Mouse (Mus musculus) mesoderm, embryonic 11.5 days (tissue): Measurements from ENCODE around the gene Nr4a2.

Experiments used
- DNase-seq: peaks from one replicate; pipeline ENCODE4 v3.0.0-alpha.2; 2012; ENCODE audit warnings: low read depth, low spot score

Gene Nr4a2

DNA sequence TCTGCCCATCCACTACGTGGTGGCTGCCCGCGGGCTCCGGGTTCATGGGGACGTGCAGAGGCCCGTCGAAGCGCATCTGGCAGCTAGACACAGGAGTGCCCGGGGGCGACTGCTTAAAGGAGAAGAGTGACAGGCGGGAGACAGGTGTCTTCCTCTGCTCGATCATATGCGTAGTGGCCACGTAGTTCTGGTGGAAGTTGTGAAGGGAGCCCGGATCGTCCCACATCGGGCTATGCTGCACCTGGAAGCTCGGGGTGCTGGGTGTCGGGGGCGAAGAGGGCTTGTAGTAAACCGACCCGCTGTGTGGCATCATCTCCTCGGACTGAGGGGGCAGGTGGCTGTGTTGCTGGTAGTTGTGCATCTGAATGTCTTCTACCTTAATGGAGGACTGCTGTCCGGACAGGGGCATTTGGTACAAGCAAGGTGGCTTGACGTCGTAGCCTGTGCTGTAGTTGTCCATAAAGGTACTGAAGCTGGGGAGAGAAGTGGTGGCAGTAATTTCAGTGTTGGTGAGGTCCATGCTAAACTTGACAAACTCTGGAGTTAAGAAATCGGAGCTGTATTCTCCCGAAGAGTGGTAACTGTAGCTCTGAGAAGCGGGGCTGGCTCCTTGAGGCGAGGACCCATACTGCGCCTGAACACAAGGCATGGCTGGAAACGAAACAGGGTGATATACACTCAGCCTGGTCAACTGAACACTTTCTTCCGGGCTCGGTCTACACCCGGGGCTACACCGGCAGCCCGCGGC lies 11.8 kb downstream of the Nr4a2 start:
- DNase-seq = no peak

DNA sequence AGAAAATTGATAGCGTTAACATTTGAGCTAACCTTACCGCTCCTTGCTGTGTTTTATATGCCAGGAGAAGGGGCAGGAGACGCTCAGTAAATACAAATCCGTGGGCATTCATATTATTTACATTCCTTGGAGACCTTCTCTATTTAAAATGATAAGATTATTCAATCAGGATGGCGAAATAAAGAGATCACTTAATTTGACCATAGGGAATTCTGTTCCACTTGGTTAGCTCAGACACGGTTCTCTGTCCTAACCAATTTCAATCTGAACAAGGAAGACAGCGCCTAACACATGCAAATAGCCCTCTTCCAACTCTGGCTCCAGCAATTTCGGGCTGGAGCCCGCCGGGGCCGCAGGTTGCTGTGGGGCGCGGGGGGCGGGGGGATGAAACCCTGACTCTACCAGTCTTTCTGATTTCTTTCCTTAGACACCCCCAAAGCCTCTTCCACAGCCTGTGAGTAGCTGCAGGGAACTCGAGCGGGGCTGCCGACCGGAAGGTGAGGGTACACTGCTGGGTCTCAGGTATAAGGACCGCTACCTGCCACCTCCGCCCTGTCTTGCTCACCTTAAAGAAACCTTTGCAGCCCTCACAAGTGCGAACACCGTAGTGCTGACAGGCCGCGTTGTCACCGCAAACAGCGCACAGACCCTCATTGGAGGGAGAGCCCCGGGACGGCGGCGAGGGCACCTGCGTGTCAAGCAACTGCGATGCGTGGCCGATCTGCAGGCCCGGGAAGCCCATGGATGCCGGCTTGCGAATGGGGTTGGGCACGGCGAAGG lies 12.6 kb downstream of the Nr4a2 start:
- no peak for DNase-seq

DNA sequence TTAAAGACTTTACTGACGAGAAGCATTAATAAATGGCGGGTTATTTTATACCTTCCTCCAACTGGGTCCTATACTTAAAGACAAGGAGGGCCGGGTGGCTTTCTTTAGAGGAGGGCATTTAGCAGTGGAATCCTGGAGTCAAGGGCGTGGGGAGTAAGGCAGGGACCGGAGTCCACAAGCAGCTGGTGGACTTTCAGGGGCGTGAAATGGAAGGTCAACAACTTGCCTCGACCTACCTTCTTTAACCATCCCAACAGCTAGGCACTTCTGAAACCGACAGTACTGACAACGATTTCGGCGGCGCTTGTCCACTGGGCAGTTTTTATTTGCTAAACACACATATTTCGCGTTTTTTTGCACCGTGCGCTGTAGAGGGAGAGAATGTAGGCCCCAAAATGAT lies 13.4 kb downstream of the Nr4a2 start:
- no peak for DNase-seq

DNA sequence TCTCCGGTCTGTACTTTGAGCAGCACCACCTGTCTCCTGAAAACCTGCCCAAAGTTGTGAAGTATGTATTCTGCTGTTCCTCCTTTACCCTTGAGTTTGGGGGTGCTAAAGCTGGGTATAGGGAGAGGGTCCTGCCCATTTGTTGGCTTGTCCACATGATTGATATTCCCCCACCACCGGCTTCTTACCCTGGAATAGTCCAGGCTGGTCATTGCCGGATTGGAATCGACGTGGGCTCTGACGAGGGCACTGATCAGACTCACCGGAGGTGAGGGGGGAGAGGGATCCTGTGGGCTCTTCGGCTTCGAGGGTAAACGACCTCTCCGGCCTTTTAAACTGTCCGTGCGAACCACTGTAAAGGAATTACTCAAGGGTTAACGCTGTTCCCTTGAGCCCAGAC lies 13.9 kb downstream of the Nr4a2 start:
- DNase-seq = no peak

DNA sequence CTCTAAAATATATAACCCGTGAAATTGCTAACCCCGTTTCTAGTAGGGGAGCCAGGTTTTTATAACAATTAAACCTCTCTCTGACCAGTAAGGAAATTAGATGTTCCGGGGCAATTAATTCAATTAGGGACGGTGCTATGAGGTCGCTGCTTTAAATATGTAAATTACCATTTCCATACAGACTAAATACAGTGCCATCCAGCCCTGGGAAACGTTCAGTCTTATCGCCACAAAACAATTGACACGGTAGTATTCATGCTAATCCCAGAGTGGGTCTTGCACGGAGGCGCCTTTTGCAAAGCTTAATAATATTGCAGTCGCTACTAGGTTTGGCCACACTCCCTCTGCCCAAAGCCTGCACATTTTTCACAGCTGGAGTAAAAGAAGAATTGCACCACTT lies 14.5 kb downstream of the Nr4a2 start:
- no peak for DNase-seq

DNA sequence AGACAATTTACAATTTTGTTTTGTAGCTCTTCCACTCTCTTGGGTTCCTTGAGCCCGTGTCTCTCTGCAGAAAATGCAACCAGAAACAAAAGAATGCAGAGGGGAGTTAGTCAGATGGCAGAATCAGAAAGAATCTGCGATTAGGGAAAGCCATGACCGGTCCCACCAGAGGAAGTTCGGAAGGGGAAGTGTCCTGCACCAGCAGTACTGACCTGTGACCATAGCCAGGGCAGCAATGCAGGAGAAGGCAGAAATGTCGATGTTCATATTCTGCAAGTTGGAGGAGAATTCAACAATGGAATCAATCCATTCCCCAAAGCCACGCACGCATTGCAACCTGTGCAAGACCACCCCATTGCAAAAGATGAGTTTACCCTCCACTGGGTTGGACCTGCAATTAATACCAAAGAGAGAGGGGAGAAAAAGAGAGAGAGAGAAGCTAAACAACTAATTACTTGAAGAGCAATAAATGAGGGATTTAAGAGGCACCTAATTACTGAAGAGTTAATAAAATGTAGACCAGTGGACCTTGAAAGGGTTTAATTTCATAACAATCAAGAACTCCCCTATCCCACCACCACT lies 15.4 kb downstream of the Nr4a2 start:
- no peak for DNase-seq

DNA sequence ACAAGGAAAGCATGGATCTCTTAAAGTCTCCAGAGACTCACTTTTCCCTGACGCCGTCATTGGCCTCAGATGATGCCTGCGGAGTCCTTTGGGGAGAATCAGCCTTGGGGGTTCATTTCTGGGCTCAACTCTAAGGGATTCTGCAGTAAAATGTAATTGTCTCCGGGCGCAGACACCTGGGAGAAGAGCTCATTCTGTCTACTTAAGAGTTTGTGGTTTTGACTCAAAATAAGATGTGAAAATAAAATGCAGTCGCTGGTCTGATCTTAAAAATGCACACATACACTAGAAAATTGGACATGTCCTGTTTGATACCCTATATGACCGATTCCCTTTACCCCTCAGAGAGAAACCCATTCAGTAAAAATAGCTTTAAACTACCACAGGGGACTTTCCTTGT lies 18.4 kb downstream of the Nr4a2 start:
- DNase-seq = no peak

DNA sequence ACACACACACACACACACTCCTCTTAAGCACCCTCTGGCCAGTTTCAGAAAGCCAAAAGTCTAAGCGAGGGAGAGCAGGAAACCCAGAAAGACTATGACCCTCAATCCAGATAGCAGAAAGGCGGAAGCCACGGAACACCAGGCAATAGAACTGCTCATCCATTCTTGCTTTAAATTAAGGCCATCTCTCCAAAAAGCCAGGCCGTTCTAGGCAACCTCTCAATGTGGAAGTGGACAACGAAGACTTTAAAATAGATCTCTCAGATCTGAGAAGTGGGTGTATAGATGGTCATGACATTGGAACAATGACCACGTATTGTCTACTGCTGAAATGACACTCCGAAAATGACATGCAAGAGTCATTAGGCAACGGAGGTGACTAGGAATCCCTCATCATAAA lies 19.1 kb downstream of the Nr4a2 start:
- no peak for DNase-seq

DNA sequence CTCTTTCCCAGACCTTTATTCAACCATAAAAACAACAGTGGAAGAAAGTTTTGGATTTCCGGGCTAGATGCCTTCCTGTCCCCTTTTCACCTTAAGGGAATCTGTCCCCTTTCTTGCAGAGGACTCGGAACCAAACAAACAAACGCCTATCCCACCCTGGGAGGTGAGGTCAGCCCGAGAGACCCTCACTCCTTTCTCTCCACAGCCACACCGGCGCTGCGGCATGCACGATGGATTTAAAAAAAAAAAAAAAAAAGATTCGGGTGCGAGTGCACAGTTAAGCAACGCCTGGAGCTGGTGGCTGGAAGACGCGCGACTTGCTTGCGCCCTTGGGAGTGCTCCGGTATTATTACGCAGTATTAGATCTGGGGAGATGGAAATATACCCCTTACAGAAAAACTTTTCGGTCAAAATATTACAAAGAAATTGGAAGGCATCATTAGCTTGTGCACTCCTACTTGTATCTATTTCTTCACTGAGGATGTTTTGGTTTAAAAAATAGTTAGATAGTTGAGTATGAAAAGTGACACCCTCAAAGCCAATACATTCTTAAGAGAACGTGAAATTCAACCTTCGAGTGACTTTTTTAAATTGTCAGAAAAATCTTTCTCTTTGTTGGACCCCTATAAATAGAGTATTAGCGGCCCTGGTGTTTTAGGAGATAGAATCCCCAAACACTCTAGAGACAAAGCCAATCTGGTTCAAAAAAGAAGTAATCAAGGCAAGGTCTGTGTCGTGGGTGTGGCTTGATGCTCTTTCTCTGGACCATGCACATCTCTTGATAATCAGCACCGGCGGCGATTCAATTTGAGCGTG lies 19.8 kb downstream of the Nr4a2 start:
- no peak for DNase-seq

DNA sequence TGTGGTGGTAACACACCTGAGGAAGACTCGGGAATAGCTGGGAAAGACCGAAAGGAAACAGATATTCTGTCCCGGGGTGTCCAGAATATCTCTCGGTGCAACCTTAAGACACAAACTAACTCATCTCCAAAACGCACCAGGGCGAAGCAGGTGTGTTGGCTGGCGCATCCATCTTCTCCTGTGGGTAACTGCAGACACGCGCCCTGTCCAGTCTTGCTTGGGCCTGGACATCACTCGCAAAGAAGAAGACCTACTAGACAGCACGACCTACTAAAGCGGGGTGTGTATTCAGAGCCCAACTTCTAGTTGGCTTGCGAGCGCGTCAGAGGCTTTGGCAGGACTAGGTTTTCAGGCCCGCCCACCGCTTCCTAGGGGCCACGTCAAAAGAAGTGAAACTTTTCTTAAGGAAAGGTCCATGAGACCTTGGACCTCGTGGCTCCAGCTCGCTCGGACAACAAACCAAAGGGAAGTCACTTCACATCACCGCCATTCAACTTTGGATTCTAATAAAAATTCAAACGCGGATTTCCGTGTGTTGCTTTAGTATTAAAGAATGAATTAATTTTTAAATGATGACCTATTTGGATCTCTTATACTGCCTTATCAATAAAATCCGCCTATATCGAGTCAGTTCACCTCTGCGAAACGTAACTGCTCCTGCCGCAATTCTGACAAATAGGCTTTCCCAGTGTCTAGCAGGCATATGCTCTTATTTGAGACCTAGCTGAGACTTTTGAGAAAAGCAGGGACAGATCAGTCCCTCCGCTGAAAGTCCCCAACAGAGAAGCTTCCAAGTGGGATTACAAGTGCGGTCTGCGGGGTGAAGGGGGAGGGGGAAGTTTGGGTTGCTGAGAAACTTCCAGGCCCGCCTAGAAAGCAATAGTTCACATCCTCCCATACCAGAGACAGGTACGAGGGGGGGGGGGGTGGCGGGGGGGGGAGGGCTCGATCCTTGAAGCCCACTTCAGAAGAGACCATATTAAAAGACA lies 20.7 kb downstream of the Nr4a2 start:
- no peak for DNase-seq

DNA sequence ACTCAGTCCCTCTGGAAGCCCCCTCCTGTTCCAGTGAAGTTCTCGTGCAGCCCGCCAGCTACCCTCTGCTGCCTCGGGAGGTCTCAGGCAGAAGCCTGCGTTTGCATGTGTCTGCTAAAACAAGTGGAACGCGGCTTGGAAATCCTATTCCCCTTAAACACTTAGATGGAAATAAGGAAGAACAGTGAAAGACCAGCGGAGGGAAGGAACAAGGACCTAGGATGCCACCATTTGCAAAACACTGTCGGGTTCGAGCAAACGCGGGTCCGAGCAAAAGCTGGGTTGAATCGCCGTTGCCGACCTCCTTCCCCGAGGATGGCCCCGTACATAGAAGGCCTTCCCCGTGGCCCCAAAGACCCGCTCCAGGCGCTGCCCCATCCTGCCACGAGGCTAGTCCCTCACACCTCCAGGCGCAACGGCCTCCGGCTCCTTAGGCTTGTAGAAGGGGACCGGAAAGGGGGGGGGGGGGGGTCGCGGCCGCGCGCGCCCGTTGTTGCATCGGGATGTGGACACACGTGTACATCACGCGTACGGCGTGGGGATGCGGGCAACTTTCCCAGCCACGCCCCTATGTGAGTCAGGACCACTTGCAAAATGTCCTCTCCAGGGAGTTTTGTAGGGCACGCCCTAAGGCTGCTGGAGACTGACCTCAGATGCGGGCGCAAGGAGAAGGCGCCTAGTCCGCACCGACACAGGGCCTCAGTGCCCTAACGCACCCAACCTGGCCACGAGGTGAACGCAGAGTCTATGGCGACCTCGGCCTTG lies 21.5 kb downstream of the Nr4a2 start:
- DNase-seq = no peak

DNA sequence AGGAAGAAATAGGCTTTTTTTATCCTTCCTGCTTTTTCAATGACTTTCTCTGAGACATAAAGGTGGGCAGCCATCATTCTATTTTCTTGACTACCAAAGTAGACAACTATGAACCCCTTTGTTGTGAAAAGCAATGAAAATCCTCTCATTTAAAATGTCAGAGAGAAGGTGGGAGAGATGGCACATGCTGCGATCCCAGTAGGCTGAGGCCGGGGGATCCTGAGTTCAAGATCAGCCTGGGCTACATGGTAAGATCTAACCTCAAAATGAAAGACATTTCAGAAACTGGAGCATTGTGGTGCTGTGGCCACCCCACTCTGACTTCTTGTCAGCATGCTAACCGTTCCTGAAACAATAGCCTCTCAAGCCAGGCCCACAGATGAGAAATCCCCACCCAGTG lies 23.6 kb downstream of the Nr4a2 start:
- no peak for DNase-seq

DNA sequence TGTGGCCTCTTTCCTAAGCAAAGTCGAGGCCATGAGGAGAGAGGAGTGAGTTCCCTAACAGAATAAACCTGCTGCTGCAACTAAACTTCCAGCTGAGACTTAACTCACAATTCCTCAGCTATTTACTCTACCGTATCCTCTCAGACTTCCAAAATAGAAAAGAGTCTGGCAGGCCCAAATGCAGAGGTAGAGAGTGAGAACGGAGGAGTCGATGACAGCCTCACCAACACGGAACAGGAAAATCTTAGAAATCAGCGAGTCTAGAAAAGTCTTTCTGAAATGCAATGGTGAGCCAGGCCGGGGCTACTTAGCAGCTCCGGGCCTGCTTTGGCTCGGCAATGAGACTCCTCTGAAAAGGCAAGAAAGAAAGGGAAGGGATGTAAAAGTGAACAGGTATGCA lies 51.4 kb downstream of the Nr4a2 start:
- no peak for DNase-seq

DNA sequence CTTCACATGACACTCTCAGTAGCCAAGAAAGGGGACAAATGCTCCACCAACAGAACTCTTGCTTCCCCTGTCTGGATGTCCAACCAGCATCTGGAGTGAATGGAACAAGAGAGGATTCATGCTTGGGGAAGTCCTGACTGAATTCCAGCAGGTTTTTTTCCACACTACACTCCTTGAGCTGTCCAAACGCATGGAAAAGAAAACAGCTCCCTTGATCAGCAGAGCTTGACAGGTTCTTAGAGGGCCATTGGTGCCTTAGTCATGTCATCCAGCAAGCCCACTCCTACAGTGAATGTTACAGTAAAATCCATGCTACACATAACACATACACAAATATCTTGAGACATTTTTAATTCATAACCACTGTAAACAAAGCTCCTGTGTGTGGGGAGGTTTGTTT lies 60.3 kb downstream of the Nr4a2 start:
- no peak for DNase-seq
